Mouse (Mus musculus) heart, embryonic 11.5 days (tissue): Measurements from ENCODE around the gene Fam181a. TPM values are rescaled to one million over a fixed set of nuclear protein-coding genes. Genes with fewer than 3 reads are reported as not detected.
A peak's percentile ranks its signal among the peaks of the same experiment; 100 is the strongest.

Source experiments
- ATAC-seq: fragments of 200-750 bp; cut with Nextera tagmentation; replicated peaks from 2 replicates; pipeline ENCODE4 v1.8.0; 2017; ENCODE audit warnings: moderate library complexity; ENCODE audit not compliant: insufficient number of reproducible peaks, low FRiP score, low TSS enrichment
- H3K27ac ChIP-seq: fragments of 300-500 bp; sonication (generic); 2 replicates; pipeline ENCODE4 v1.5.1; 2014; ENCODE audit warnings: mild to moderate bottlenecking, low read depth, low read length
- H3K27me3 ChIP-seq: fragments of 300-500 bp; sonication (generic); 2 replicates; pipeline ENCODE4 v1.6.1; 2014; ENCODE audit warnings: mild to moderate bottlenecking, low read length, mixed read lengths; ENCODE audit not compliant: control insufficient read depth, insufficient read depth
- H3K36me3 ChIP-seq: fragments of 300-500 bp; sonication (generic); 2 replicates; pipeline ENCODE4 v1.6.1; 2014; ENCODE audit warnings: mild to moderate bottlenecking, low read length, moderate library complexity, mixed read lengths; ENCODE audit not compliant: control insufficient read depth, insufficient read depth
- H3K4me1 ChIP-seq: fragments of 300-500 bp; sonication (generic); 2 replicates; pipeline ENCODE4 v1.6.1; 2014; ENCODE audit warnings: low read length; ENCODE audit not compliant: control insufficient read depth, insufficient read depth
- H3K4me2 ChIP-seq: fragments of 300-500 bp; sonication (generic); 2 replicates; pipeline ENCODE4 v1.6.1; 2014; ENCODE audit warnings: mild to moderate bottlenecking, moderate library complexity
- H3K4me3 ChIP-seq: fragments of 300-500 bp; sonication (generic); 2 replicates; pipeline ENCODE4 v1.5.1; 2014; ENCODE audit warnings: low read depth, low read length
- H3K9ac ChIP-seq: fragments of 300-500 bp; sonication (generic); 2 replicates; pipeline ENCODE4 v1.6.1; 2014; ENCODE audit warnings: mild to moderate bottlenecking, low read depth, low read length, moderate library complexity
- H3K9me3 ChIP-seq: fragments of 300-500 bp; sonication (generic); replicated peaks from 2 replicates; pipeline ENCODE4 v1.6.1; 2016; ENCODE audit warnings: low read length; ENCODE audit not compliant: control insufficient read depth
- WGBS: fragments of 180-500 bp; shearing (Covaris S2); extraction: QIAGEN DNeasy Blood & Tissue Kit; methylation state at CpG from one replicate; pipeline ENCODE4 v1.1.7; 2014; ENCODE audit not compliant: insufficient replicate concordance; 5-methylcytosine and 5-hydroxymethylcytosine counted together
- polyA plus RNA-seq: library from polyadenylated mRNA; unstranded; fragments of >200 nt; fragmentation: Nextera tagmentation; extraction: Ambion mirVana; gene quantifications from 2 replicates; pipeline ENCODE4 v1.2.1, GENCODE M21; 2014

Fam181a gene
- polyA plus RNA-seq, 1 experiment from 2014 or later, result not detected

DNA sequence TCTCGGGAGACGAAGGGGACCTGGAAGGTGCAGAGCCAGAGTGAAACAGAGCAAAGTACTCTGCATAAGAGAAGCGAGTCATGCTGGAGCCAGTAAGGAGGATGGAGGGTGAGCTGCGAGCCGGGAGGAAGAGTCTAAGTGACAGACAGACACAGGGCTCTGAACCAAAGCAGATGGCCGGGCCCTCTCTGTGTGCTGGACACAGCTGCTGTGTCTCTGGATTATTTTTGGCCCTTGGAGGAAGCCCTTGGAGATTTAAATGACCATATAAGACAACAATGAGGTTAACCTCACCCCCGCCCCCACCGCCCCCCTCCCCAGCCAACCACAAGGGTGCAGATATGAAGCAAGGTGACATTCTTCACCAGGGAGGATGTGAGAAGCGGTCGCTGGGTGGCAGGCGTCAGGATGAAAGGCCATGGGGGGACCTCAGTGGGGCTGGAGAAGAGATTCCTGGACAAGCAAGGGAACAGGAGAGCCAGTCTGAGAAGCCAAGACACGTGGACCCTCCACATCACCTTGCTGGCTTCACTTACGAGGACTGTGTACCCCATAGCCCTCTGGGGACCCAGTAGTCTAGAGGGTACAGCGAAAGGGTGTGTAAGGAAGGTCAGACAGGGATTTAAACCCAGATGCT is 27.5 kb downstream of the Fam181a start:
- Histone ChIP-seq H3K4me3 (peak overlapping the region; percentile 59), H3K27ac (peak overlapping the region; percentile 98), H3K9me3 (no peaks in the 10 kb centered on the region), H3K36me3 (0 out of 2 replicates have a peak, but pooled peaks cover 2% of the 10 kb centered on the region), H3K4me1 (peaks cover 21% of the 10 kb centered on the region), H3K9ac (peak overlapping the region; percentile 95), H3K27me3 (no peaks in the 10 kb centered on the region), H3K4me2 (peak overlapping the region; percentile 69)
- ATAC-seq, result peak; percentile 59
- WGBS, result 39% methylated on average over 14 of the region's 14 CpGs

- 79% methylated on average over 5 of the region's 5 CpGs for WGBS
- no peak overlapping the region for H3K4me2 ChIP-seq
- H3K4me1 ChIP-seq, result peaks cover 5% of the 10 kb centered on the region; the same call in 1 of the 2 replicates
- no peaks in the 10 kb centered on the region for H3K9me3 ChIP-seq
- no peaks in the 10 kb centered on the region for H3K27me3 ChIP-seq
- ATAC-seq, result no peak
- H3K36me3 ChIP-seq, result no peaks in the 10 kb centered on the region
- no peak overlapping the region for H3K4me3 ChIP-seq
- H3K9ac ChIP-seq, result no peak overlapping the region
- no peak overlapping the region for H3K27ac ChIP-seq
These were observed 30.4 kb downstream of the Fam181a start for GRCm38 (mm10) chr12:103341212-103341611.

GRCm38 (mm10) chr12:103343456-103343855 is 32.7 kb downstream of the Fam181a start:
- H3K27ac ChIP-seq, result no peak overlapping the region

GRCm38 (mm10) chr12:103344934-103345333 is 34.2 kb downstream of the Fam181a start:
- no peaks in the 10 kb centered on the region for H3K36me3 ChIP-seq
- 80% methylated on average over 7 of the region's 7 CpGs for WGBS
- no peak overlapping the region for H3K27ac ChIP-seq
- no peak overlapping the region for H3K9ac ChIP-seq
- H3K4me2 ChIP-seq, result no peak overlapping the region
- H3K9me3 ChIP-seq, result no peaks in the 10 kb centered on the region
- no peaks in the 10 kb centered on the region for H3K27me3 ChIP-seq
- no peak for ATAC-seq
- no peak overlapping the region for H3K4me3 ChIP-seq
- H3K4me1 ChIP-seq, result 0 out of 2 replicates have a peak, but pooled peaks cover 6% of the 10 kb centered on the region

More at GRCm38 (mm10) chr12:103343456-103343855, 32.7 kb downstream of the Fam181a start:
- Histone ChIP-seq H3K4me2 (no peak overlapping the region), H3K4me1 (peaks cover 11% of the 10 kb centered on the region; the same call in 1 of the 2 replicates), H3K27me3 (no peaks in the 10 kb centered on the region), H3K9me3 (no peaks in the 10 kb centered on the region), H3K36me3 (no peaks in the 10 kb centered on the region), H3K4me3 (no peak overlapping the region), H3K9ac (no peak overlapping the region)
- 66% methylated on average over 8 of the region's 8 CpGs for WGBS
- ATAC-seq, result no peak

DNA sequence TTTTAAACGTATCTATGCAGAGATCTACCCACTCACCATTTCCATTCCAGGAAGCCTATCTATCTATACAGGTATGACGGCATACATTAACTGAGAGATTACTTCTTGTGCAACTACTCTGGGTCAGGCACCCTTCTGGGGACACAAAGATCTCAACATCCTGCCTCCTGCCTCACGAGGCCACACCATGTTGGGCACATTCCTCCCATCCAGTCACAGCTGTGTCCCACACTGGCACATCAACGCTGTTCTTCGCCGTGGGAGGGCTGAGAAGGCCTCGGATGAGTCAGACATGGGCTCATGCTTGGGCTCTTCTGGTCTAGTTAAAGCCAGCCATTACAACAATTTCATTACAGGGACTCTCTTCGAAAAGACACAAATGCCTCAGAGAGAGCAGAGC is 36.2 kb downstream of the Fam181a start:
- Histone ChIP-seq H3K27ac (no peak overlapping the region), H3K36me3 (no peaks in the 10 kb centered on the region), H3K27me3 (no peaks in the 10 kb centered on the region), H3K4me3 (no peak overlapping the region), H3K9ac (no peak overlapping the region), H3K4me1 (0 out of 2 replicates have a peak, but pooled peaks cover 6% of the 10 kb centered on the region), H3K9me3 (no peaks in the 10 kb centered on the region), H3K4me2 (no peak overlapping the region)
- 63% methylated on average over 8 of the region's 8 CpGs for WGBS
- ATAC-seq, result no peak

DNA sequence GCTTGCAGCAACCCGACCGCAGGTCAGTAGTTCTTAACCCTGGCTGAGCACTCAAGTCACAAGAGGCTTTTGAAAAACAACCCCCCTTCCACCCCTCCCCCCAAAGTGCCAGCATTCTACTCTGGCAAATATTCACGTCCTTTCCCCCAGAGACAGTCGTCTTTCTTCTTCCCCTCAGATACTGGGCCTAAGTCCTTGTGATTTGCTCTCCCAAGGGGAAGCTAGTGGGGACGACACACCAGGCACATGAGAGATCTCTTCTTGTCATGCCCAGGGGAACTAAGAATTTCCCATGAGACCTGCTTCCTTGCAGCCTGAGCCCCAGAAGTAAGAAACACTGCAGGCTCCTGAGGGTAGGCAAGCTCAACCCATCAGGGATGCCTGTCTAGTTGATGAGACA is 36.6 kb downstream of the Fam181a start:
- Histone ChIP-seq H3K27me3 (no peaks in the 10 kb centered on the region), H3K36me3 (no peaks in the 10 kb centered on the region), H3K9me3 (no peaks in the 10 kb centered on the region), H3K9ac (no peak overlapping the region), H3K4me3 (no peak overlapping the region), H3K4me1 (0 out of 2 replicates have a peak, but pooled peaks cover 6% of the 10 kb centered on the region), H3K4me2 (no peak overlapping the region), H3K27ac (no peak overlapping the region)
- ATAC-seq, result no peak
- WGBS, result 39% methylated on average over 5 of the region's 5 CpGs

GRCm38 (mm10) chr12:103348506-103348905 is 37.7 kb downstream of the Fam181a start:
- no peak overlapping the region for H3K4me2 ChIP-seq
- ATAC-seq, result no peak
- H3K36me3 ChIP-seq, result no peaks in the 10 kb centered on the region
- no peak overlapping the region for H3K27ac ChIP-seq
- H3K27me3 ChIP-seq, result no peaks in the 10 kb centered on the region
- no peak overlapping the region for H3K4me3 ChIP-seq
- H3K9ac ChIP-seq, result no peak overlapping the region
- peaks cover 11% of the 10 kb centered on the region; the same call in 1 of the 2 replicates for H3K4me1 ChIP-seq
- WGBS, result 8% methylated on average over 3 of the region's 3 CpGs
- no peaks in the 10 kb centered on the region for H3K9me3 ChIP-seq

DNA sequence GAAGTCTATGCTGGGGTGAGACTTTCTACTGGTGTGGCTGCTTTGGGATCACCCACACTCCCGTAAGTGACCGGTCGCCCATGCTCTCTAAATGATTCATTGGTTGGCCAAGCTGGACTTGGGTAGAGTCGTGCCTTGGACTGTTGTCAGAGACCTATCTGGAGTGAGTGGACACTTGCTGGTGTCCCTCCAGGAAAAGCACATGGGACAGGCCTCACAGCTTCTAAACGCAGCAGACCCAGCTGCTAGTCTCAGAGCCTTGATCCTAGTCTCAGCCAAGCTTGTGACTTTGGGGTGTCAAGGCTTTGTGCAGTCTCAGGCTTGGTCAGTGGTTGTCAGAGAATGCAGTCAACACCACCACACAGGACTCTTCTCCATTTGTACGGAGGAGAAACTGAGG is 42.0 kb downstream of the Fam181a start:
- Histone ChIP-seq H3K9me3 (no peaks in the 10 kb centered on the region), H3K27ac (peak overlapping the region; percentile 77; the same call in 1 of the 2 replicates), H3K4me3 (no peak overlapping the region), H3K4me2 (no peak overlapping the region), H3K36me3 (no peaks in the 10 kb centered on the region), H3K27me3 (no peaks in the 10 kb centered on the region), H3K9ac (no peak overlapping the region), H3K4me1 (peaks cover 8% of the 10 kb centered on the region)
- WGBS, result 83% methylated on average over 6 of the region's 6 CpGs
- ATAC-seq, result no peak

DNA sequence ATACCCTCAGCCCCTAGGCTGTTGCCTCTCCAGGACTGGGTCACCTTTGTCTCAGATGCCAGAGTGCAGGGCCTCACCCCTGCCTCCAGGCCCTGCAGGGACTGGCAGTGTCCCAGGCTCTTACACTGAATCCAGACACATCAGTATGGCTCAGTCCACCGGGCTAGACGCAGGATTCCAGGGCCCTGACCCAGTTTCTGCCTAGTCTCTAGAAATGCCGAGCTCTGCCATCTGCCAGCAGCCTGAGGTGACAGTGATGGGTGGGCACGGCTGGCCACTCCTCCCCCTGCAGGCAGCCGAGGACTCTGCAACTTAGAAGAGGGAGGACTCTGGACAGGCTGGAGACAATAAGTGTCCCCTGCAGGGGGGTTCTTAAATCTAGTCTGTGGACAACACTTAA is 42.8 kb downstream of the Fam181a start:
- H3K4me3 ChIP-seq, result no peak overlapping the region
- 10% methylated on average over 5 of the region's 5 CpGs for WGBS
- peaks cover 10% of the 10 kb centered on the region for H3K4me1 ChIP-seq

More for the DNA sequence above, 42.8 kb downstream of the Fam181a start:
- Histone ChIP-seq H3K36me3 (no peaks in the 10 kb centered on the region), H3K4me2 (peak overlapping the region; percentile 52), H3K9me3 (no peaks in the 10 kb centered on the region), H3K27me3 (no peaks in the 10 kb centered on the region), H3K27ac (peak overlapping the region; percentile 77), H3K9ac (no peak overlapping the region)
- peak; percentile 58 for ATAC-seq
